Mouse (Mus musculus) small intestine, adult 2 months (tissue): ENCODE results near the gene Pou3f3. TPM values are rescaled to one million over a fixed set of nuclear protein-coding genes. Genes with fewer than 3 reads are reported as not detected.

ENCODE experiments used
- H3K27ac ChIP-seq: fragments of 200-500 bp; 2 replicates; pipeline ENCODE4 v1.5.1; 2012; ENCODE audit warnings: low read depth, low read length, control low read depth, inconsistent platforms; ENCODE audit not compliant: insufficient read depth
- H3K27me3 ChIP-seq: fragments of 200-500 bp; 2 replicates; pipeline ENCODE4 v1.6.1; 2012; ENCODE audit warnings: mild to moderate bottlenecking, moderate library complexity, low read length, inconsistent platforms; ENCODE audit not compliant: control insufficient read depth, insufficient read depth
- H3K36me3 ChIP-seq: fragments of 200-500 bp; 2 replicates; pipeline ENCODE4 v1.6.1; 2012; ENCODE audit warnings: mild to moderate bottlenecking, low read length, control low read depth, inconsistent platforms; ENCODE audit not compliant: control insufficient read depth, insufficient read depth
- H3K4me1 ChIP-seq: fragments of 200-500 bp; 2 replicates; pipeline ENCODE4 v1.6.1; 2012; ENCODE audit warnings: low read length, inconsistent platforms, mixed read lengths; ENCODE audit not compliant: control insufficient read depth, insufficient read depth, insufficient read length
- H3K4me3 ChIP-seq: fragments of 200-500 bp; 2 replicates; pipeline ENCODE4 v1.5.1; 2012; ENCODE audit warnings: low read depth, mild to moderate bottlenecking, control low read depth, inconsistent platforms, low read length, moderate library complexity
- CTCF ChIP-seq: fragments of 200-500 bp; IDR thresholded peaks from 2 replicates; pipeline ENCODE4 v1.5.1; 2012; ENCODE audit warnings: low read depth, mild to moderate bottlenecking, control low read depth, inconsistent platforms, low read length, moderate library complexity, mixed read lengths; ENCODE audit not compliant: insufficient replicate concordance, insufficient read length; ENCODE audit errors: extremely low read depth
- POLR2A ChIP-seq: fragments of 200-500 bp; IDR thresholded peaks from 2 replicates; pipeline ENCODE4 v1.6.1; 2012; ENCODE audit warnings: low read depth, mild to moderate bottlenecking, control low read depth, inconsistent platforms, low read length, moderate library complexity
- WGBS: fragments of 180-500 bp; shearing (Covaris S2); methylation state at CpG from one replicate; pipeline ENCODE4 v1.1.7; 2018; 5-methylcytosine and 5-hydroxymethylcytosine counted together
- polyA plus RNA-seq: library from polyadenylated mRNA; depleted of rRNA; stranded (reverse); fragments of >200 nt; gene quantifications from 2 replicates; pipeline ENCODE4 v1.2.3, GENCODE M21; 2012

Gene Pou3f3
- polyA plus RNA-seq, 1 experiment, result not detected

DNA sequence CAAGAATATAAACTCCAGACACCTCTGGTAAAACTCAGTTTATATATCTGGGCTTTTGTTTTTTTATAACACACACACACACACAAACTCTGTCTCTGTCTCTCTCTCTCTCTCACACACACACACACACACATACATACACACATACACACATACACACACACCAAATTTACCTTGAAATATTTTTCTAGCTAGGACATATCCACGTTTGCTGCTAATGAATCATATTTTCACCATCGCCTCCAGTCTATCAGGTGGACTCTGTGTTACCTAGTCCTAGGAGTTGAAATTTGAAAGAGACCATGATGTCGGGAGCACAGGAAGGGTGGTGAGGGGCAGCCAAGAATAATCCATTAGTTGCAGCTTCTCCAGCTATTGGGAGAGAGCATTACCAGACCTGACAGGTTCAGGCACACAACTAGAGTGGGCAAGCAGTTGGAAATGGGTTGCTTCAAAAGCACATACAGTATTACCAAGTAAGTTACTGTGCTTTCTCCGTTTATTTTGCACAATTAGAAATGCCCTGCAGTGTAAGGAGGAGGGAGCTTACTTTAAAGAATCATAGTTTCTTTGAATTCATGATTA lies 6.9 kb upstream of the Pou3f3 start:
- Histone ChIP-seq H3K4me3 (no peak overlapping the region), H3K27ac (no peak overlapping the region), H3K4me1 (no peaks in the 10 kb centered on the region), H3K36me3 (no peaks in the 10 kb centered on the region), H3K27me3 (peaks cover 40% of the 10 kb centered on the region)
- 14% methylated on average over 4 of the region's 4 CpGs for WGBS
- TF ChIP-seq CTCF (no peak), POLR2A (no peak)

DNA sequence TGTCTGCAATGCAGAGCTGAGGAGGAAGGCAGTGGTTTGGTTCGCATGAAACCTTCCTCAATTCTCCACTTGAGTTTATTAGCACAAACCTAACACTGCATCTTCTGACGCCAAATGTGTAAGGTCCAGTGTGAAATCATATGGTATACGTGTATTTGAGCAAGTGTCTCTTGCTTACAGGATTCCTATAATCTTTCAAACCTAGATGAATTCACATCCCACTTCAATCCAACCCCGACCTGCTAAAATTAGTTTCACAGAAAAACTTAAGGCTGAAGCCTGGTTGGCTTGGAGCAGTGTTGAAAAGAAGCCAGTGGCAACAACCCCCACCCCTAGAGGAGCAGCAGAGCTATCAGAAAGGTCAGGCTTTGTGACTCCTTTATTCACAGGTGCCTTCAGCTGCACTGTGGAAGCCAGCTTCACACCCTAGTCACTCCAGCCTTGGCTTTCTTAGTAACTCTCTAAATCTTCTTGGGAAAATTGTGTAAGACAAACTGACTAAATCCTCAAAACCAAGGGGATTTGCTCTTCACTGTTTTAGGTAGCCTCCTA lies 5.5 kb upstream of the Pou3f3 start:
- no peak for TF ChIP-seq POLR2A
- TF ChIP-seq CTCF, result no peak
- H3K27me3 ChIP-seq, result peaks cover 46% of the 10 kb centered on the region
- H3K4me3 ChIP-seq, result no peak overlapping the region
- H3K27ac ChIP-seq, result no peak overlapping the region
- no peaks in the 10 kb centered on the region for H3K36me3 ChIP-seq
- peaks cover 2% of the 10 kb centered on the region; the same call in 1 of the 2 replicates for H3K4me1 ChIP-seq
- WGBS, result 14% methylated on average over 4 of the region's 4 CpGs

DNA sequence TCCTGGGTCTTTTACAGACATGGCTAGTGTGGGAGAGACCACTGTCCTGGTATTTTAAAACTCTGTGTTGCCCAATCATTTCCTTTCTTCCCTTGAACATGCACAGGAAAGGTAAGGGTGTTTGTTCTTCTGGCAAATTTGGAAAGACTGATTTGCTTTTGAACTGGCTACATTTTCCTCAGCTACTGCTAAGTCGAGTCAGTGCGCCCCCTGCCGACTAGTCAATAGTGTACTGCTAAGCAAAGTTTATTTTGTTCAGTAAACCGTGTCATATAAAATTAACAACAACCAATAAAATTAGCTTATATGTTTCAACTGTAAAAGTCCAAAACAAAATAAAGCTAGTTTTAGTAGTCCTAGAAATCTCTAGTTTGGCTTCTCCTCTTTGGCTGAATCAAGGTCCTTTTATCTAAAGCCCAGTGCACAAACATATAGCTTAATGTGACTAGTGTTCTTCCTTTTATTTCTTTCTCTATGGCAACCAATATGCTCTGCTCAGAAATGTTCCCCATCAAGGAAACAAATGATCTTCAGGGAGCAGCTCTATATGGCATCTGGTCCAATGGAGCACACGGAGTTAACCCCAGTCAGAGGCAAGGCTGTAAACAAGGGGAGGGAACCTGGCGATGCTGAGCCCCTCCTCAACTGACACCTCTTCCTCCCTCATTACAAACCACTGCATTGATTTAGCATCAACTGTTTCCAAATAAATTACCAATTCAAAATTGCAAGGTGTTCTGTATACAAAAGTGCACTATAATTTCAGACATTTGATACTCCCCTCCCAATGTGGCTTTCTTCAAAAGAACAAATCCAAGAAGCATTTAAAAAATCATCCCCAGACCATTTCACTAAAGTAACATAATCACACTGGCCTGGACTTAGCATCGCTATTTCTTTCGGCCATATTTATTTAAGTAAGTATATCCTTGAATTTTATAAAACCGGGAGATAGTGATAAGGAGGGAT lies 4.1 kb upstream of the Pou3f3 start:
- H3K4me3 ChIP-seq, result no peak overlapping the region
- peaks cover 3% of the 10 kb centered on the region for H3K4me1 ChIP-seq
- TF ChIP-seq CTCF (no peak), POLR2A (no peak)
- peaks cover 51% of the 10 kb centered on the region for H3K27me3 ChIP-seq
- 5% methylated on average over 9 of the region's 9 CpGs for WGBS
- H3K36me3 ChIP-seq, result no peaks in the 10 kb centered on the region
- H3K27ac ChIP-seq, result no peak overlapping the region

DNA sequence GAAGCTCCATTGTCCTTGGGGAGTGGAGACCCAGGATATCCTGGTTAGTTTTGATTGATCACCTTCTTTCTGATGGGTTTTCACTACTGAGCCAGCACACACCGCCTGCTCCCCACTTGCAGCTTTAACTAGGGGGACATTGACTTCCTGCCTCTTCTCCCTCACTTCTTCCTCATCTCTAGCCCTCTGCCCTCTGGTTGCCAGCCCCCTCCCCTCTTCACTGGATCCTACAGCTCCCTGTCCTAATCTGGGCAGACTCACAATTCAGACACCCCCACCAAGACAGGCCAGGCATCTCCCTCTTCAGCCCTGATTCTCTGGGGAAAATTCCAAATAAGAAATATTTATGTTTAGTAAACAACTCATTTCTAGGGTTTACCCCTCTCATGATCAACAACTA lies 3.3 kb upstream of the Pou3f3 start:
- H3K27me3 ChIP-seq, result peaks cover 55% of the 10 kb centered on the region
- no peak overlapping the region for H3K4me3 ChIP-seq
- peaks cover 5% of the 10 kb centered on the region for H3K4me1 ChIP-seq
- TF ChIP-seq CTCF (no peak), POLR2A (no peak)
- 7% methylated on average over 1 of the region's 1 CpGs for WGBS
- H3K27ac ChIP-seq, result no peak overlapping the region
- no peaks in the 10 kb centered on the region for H3K36me3 ChIP-seq

DNA sequence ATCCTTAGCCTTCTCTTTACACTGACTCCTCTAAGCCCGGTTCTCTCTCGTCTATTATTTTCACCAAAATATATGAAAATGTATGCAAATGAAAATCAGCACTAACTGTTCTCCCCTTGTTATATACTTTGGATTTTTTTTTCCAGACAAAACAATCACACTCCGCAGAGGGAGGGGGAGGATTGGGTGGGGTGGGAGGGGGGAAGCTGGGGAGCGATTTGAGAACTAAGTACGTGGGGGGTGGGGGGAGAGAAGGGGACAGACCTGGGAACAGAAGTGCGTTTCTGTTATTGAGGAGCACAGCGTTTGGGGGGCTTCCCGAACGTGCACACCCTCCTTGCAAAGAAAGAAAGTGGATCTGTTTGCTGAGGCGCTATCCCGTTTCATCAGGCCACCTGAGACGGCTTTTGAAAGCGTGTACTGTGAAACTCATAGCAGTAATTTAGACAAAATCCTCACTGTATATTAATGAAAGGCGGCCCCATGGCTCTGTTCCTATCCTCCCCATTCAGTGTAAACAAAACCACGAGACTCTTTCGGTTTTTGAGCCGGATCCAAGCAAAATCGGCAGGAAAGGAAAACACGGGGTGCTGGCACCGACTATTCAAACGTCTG lies 2.4 kb upstream of the Pou3f3 start:
- TF ChIP-seq POLR2A (no peak), CTCF (no peak)
- Histone ChIP-seq H3K4me1 (peaks cover 5% of the 10 kb centered on the region), H3K36me3 (no peaks in the 10 kb centered on the region), H3K27ac (no peak overlapping the region), H3K4me3 (no peak overlapping the region), H3K27me3 (peaks cover 65% of the 10 kb centered on the region)
- WGBS, result 2% methylated on average over 21 of the region's 21 CpGs

DNA sequence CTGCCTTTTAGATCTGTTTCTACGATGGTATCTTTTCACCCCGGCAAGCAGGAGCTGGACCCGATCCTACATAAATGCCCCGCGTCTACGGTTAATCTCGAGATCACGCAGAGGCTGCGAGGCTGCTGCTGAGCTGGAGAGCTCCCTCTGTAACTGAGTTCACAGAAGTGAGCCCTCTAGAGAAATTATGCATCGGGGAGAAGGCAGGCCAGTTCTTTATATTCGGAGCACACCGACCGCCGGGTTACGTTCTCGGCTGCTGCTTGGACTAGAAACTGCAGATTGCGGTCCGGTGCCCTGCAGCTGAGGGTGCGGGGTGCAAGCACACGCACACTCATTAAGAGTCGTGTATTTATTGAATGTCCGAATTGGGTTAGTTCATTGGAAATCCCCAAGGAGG lies 1.7 kb upstream of the Pou3f3 start:
- 2% methylated on average over 22 of the region's 22 CpGs for WGBS
- no peak for TF ChIP-seq POLR2A
- TF ChIP-seq CTCF, result no peak
- Histone ChIP-seq H3K36me3 (no peaks in the 10 kb centered on the region), H3K4me1 (peaks cover 11% of the 10 kb centered on the region), H3K4me3 (peak overlapping the region; percentile 26; the same call in 1 of the 2 replicates), H3K27ac (no peak overlapping the region), H3K27me3 (peaks cover 71% of the 10 kb centered on the region)
